Mouse (Mus musculus) heart, adult 11 months (tissue): ENCODE results near the gene Gm9767.

ENCODE experiments used
- DNase-seq: peaks from one replicate; pipeline ENCODE4 v3.0.0; 2022

Gm9767 gene

DNA sequence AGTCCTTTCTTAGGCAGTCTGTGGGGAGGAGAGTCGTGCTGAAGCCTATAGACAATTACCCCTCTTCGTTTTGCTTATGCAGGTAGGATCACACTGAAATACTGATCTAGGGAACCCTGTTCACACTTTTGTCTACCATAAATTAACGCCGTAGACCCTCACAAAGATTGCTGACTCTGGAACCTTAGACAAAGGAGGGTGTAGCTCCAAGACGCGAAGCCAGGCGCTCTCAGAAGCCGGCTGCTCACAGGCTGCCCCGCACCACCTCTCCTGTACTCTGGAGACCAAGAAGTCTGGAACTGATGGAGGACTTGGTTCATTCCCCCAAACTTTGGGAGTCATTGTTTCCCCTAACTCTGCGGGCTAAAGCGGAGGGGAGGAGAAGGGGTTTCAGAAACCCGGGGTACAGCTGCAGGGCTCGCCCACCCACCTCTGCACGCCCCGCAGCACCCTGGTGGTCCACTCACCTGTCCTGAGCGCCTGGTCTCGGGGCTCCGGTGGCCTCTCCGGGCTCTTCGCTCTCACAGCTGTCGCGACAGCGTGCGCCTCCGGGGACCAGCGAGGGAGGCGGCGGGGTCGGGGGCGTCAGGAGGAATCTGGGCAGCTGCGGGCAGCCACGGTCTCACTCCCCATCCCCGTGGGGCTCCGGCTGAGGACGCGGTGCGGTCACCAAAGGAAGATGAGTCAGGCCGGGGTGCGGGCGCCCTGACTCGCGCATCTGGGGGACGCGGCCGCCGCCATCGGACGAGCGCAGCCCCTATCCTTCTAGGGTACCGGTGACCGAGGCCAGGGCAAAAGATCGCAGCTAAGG is at the start of gene Gm9767:
Gene Gm9767 (plus strand): TSS at position 585 of the 811 bp plus-strand sequence.
- no peak for DNase-seq

DNA sequence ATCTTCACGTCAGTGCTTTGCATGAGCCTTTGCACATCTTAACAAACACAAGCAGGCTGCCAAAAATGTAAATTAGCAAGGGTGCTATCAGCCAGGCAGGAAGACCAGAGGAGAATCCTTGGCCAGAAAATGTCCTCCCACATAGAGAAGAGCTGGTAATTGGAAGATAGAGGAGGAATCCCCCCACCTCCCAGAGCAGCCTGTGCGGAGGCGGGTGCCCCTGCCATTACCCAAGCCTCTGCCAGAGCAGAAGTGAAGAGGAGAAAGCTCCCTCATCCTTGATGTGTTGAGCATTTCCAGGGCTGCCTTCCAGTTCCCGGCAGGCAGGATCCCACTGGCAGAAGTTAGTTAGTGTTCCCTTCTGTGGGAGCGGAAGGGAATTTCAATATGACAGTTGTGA is 43.1 kb upstream of the Gm9767 start:
- peak; percentile 81 for DNase-seq

DNA sequence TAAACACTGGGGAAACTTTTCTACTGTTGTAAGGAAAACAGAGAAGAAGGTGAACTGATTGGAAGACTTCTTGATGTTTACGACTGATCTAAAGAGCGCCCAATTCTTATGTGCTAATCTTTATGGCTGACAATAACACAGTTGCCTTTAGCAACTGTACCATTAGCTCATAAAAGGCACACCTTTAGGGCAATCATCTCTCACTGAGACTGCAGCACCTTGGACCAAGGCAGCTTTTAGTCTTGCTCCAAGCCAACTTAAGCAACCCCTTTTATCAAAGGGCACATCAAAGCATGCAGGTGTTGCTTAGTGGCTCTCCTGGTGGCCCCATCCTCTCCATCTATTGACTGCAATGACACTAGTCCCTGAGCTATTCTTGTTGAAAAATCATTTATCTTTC is 26.9 kb upstream of the Gm9767 start:
- DNase-seq: no peak

DNA sequence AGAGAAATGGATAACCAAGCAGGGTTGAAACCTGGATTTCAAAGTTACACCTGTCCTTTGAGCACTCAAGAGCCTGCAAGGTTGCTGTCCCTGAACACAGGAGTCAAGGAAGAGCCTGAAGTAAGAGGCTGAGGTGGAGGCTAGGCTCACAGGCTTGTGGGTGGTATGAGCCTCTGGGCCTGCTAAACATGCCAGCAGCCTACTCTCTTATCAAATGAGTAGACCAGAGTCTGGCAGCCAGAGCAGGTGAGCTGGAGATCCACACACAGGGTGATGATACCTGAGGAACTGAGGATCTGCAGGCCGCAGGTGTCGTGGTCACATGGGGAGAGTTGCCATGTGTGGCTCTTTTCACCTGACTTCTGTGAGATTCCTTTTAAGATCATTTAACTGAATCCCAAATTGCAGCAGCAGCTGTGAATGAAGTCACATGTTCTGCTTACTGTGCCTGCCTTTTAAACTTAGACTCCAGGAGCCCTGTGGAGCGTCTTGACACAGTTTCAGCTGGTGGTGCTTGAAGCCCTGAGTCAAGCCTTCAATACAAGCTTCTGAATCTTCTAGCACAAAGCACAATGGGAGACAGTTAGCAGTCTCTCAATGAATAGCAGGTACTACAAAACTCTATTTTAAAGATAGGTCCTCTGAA is 18.3 kb upstream of the Gm9767 start:
- peak; percentile 64 for DNase-seq

DNA sequence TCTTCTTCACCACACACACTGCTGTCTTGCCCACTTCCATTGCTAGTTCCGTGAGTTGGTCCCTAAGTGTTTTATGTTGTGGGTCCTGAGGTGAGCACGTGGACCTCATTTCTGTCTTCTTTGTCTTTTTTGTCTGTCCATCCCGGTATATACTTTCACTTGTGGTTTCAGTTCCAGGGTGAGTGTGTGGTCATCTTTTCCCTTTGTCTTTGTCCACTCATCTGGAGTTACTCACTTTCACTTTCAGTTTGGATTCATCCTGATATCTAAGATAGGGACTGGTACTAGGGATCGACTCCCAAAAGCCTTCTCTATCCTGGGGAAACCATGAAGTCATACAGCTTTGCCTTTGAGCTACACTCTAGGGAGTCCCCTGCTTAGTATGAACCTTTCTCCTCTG is 15.0 kb upstream of the Gm9767 start:
- peak; percentile 12 for DNase-seq

DNA sequence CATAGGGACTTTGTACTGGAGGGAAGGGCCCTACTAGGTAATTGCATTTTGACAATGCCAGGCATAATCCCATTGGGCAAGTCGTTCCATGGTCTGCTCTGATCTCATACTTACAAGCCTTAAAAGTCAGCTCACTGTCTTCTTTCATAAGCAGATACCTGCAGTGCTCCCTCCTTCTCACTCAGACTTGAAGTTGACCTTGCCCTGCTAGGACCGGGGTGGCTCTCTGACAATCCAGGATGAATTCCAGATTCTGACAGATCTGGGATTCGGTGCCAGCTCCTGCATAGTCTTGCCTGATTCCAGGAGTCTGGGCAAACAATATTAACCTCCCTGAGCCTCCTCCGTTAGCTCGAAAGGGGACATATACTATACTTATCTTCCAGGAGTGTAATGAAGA is 6.1 kb upstream of the Gm9767 start:
- DNase-seq: peak; percentile 82

DNA sequence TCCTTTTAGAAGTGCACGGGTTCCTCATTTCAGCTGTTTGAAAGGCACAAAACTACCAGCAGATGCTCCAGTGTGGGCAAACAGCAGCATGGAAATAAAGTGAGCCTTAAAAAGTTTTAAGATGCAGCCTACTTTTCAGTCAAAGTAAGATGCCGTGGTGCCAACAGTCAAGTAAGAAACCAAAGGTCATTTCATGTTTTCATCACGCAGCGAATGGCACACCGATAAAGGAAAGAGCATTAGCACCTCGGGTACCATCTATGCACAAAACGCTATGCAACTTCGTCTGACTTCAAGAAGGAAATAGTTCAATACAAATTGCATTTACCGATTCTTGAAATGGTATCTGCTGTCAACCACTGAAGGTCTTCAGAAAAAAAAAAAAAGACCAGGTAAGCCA is 1.1 kb upstream of the Gm9767 start:
- no peak for DNase-seq

DNA sequence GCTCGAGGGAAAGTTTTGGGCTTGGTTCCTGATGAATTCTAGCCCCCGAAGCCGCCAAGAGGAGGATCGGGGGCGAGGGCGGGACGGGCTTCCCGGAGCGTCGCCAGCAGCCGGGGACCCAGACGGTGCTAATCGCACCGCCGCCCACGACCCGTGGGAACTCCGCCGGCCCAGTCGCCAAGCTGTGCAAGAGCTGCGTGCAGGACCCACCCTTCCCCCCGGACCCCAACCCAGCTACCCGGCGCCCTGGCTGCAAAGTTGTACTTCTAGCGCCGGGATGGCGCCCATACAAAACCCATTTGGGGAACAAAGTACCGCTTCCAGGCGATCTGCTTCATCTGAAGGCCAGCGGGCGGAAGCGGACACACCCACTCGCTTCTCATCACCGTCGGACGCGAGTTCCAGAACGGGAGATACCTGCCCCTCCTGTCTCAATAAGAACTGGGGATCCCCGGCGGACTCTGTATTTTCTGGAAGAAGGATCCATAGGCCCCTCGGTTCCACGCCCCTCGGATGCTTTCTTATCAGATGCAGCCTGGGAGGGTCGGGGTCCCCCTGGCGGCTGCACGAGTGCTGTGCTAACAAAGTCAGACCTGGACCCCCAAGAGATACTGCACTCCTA is 577 bp downstream of the Gm9767 start, which contains the start of gene Tmem200a:
Gene Tmem200a (minus strand): TSS at position 532 of the 622 bp plus-strand sequence.
- peak; percentile 89 for DNase-seq

DNA sequence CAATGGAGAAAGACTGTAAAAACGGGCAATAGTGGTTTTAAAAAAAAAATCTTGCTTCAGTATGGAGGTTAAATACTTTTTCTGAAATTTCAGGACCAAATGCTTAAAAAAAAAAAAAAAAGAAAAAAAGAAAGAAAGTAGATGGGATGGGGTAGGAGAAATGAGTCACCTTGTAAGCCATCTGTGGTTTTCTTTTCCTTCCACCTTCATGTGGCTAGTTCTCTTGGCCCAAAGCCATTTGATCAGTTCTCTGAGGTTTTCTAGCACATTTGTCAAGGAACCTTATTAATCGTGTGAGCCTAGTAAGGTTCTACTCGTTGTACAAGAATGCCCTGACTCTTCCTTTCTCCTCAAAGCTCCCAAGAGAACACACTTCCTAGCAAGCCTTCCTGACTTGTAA is 1.6 kb downstream of the Gm9767 start:
- no peak for DNase-seq

DNA sequence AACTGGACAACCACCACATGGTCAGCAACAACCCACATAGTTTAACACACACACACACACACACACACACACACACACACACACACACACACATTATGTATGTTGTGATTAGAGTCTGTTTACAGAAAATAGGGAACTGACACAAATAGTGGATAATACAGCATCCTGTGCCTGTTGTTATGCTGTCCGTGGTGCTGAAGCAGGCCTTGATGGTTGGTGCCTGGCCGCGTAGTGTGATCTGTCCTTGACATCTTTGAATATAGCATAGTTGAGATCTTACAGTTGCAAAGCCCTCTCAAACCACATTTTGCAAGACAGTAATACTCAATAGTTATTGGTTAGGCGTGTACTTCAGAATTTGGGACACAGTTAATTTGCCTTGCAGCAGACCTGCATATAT is 4.0 kb downstream of the Gm9767 start:
- no peak for DNase-seq

DNA sequence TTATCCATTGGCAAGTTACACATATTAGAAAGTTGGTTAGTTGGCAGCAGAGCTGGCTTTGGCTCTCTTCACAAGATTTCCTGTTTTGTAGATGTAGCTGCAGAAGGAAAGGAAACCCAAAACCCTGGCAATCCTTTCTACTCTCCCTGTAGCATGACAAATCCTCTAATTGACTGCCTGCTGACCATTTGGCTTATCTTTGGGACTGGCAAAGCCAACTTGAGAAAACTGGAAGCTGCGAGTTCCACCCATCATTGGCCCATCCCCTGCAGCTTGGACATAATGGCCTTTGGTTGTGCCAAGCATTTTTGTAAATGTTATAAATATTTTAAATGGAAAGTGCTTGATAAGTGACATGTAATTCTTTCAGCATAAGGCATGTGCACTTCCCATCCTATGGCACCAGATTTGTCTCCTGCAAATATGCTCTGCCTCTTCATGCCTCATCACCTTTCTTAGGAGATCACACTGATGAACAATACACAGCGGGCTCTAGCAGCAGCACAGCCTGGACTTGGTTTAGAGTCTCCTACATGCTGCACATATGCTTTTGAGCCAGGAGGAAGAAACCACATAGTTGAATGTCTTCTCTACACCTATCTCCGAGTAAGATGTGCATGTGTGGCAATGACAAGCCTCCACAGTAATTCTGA is 25.4 kb downstream of the Gm9767 start:
- DNase-seq: no peak

DNA sequence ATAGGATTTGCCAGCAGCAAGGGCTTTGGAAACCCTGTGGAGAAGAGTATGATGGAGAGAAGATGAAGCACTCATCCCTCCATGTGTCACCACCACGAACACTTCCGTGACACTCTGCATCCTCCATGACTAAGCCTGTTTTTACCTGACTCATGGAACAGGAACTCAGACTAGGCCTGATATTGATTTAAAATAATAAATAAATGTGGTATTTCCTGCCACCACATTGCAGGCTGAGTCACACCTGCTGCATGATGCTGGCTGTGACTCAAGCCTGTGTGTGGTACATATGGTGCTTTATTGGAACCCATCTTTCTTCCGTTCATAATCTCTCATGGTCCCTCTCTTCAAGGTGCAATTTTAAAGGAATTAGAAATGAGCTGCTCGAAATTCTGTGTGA is 36.4 kb downstream of the Gm9767 start:
- DNase-seq: peak; percentile 21

DNA sequence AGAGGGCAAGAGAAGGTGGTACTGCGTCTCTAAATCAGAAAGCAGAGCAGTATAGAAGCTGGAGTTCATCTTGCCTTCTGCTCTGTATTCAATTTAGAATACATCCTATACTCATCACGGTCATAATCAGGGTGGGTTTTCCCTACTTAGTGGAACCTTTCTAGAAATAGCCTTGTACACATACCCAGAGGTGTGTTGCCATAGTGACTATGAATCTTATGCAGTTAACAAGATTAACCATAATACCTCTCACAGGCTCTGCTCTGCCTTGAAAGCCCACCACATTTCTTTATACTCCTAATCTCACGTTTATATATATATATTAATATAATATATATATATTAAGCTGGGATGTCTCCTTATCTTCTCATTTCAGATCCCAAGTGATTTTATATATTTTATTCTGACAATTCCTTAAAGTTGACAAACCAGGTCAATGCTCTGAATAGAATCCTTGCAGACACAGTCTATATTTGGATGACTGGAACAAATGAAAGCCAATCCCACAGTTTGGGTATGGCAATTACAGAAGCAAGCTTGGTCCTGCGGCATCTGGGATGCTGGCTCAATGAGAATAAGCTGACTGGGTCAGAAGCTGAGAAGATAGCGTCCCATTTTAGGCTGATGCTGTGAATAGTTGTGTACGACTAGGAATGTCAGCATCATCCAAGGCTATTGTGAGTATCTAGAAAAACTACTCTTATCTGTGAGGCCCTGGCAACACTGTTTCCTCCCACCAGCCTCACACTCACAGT is 41.2 kb downstream of the Gm9767 start:
- peak; percentile 58 for DNase-seq

DNA sequence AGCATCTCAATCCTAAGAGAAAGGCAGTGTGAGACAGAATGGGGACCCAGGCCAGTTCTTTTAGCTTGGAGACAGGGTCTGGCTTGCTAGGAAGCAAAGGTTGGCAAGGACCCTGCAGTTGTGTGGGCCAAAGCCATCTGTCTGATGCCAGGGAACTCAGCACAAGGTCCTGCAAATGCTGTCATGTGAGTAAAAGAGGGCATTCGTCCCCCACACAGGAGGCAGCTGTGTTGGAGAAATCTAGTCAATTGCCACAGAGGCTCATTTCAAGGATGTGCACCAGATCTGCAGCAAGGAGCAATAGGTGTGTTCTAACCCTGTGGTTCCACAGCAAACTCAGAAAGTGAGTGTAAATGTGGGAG is 41.7 kb downstream of the Gm9767 start:
- DNase-seq: peak; percentile 68
